Mouse (Mus musculus) CD4-positive, CD25-positive, alpha-beta regulatory T cell, adult 2 months (primary cell): ENCODE measurements at regions not wholly inside any gene's neighbourhood (a gene's known extent, or its start where the extent isn't known, plus 50 kb on each side); places are given as distances from the start of the nearest gene placed in this dataset.
A peak's percentile ranks its signal among the peaks of the same experiment; 100 is the strongest.

Source experiments
- DNase-seq: peaks from one replicate; pipeline ENCODE4 v3.0.0-alpha.2; 2012; ENCODE audit warnings: low read depth, low spot score

GRCm38 (mm10) chr10:21482659-21483058, 105.6 kb downstream of the Aldh8a1 start:
- DNase-seq: no peak

GRCm38 (mm10) chr10:21483373-21483772, 106.3 kb downstream of the Aldh8a1 start:
- DNase-seq: no peak

DNA sequence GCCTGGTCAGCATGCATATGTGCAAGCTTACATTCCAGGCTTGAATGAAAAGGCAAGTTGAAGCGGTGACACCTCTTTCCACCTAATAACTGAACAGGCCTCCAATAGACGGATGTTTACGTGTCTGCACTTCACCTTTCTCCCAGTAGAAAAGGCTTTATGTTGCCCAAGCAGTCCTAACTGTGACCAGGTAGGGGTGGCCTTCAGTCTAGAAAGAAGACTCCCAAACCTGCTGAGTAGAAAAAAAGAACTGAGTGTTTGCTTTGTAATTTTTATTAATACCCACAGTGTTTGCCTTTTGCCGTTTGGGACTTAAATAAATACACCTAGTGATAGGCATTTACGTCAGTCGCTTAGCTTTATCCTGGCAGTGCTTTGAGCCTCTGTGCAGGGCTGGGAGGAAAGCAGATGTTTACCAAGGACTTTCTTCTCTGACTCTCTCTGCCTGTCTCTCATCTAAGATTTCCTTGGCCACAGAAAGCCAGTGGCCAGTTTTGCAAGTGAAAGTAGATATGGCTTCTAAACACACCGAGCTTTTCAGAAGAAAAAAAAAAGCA, 104.5 kb upstream of the 1700020N01Rik start:
- no peak for DNase-seq

GRCm38 (mm10) chr10:21490910-21491309, 102.0 kb upstream of the 1700020N01Rik start:
- no peak for DNase-seq

GRCm38 (mm10) chr10:21492254-21492894, 100.6 kb upstream of the 1700020N01Rik start:
- no peak for DNase-seq

DNA sequence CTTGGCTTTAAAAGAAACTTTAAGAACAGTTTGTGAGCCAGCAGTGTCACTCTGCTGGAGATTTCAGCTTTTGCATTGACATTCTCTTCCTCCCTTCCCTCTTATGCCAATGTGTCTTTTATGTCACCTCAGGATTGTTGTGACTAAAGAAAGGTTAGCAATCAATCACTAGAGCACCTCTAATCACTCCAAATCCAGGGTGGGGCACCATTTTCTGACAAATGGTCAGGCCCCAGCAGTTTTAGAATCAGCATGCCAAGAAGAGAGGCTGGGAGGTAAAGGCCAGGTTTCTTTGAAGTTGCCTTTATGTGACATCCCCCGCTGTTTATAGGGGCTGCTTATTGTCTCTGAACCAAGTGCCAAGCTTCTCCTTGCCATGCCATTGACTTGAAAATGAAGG, 98.4 kb upstream of the 1700020N01Rik start:
- DNase-seq: no peak

GRCm38 (mm10) chr10:21497110-21497509, 95.8 kb upstream of the 1700020N01Rik start:
- no peak for DNase-seq

GRCm38 (mm10) chr10:21498143-21498542, 94.8 kb upstream of the 1700020N01Rik start:
- DNase-seq: no peak

DNA sequence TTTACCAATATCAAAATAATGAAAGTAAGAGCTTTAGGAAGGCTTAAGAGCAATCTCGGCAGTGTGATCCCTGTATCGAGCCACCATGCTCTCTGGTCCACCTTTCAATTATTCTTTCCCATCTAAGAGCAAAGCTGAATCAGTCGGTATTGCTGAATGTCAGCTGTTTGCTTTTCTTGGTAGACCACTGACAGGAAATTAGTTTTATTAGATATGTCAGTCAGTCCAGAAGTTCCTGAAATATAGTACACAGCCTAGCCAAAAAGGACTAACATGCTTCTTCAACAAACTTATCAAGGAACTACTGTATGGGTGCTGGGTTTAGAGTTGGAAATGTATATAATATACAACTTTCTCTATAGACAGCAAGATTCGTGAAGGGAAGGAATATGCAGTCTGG, 91.3 kb upstream of the 1700020N01Rik start:
- DNase-seq: no peak

GRCm38 (mm10) chr10:21504431-21504830, 88.5 kb upstream of the 1700020N01Rik start:
- DNase-seq: peak; percentile 36

DNA sequence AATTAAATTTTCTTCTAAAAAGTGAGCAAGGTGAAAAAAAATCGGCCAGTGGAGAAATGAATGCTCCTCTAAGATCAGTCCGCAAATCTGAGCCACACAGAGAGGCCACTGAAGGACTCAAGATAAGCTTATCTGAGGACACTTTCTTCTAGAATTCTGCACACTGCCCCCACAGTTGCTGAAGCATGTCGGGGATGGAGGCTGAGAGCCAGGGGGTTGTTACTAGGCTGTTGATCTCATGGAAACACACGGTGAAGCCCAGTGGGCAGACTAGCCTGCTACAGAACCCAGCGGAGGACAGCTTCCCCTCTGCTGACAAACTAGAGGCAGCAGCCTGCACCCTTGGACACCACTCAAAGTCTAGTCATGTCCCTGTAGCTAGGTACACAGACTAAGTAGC, 81.6 kb upstream of the 1700020N01Rik start:
- DNase-seq: no peak

DNA sequence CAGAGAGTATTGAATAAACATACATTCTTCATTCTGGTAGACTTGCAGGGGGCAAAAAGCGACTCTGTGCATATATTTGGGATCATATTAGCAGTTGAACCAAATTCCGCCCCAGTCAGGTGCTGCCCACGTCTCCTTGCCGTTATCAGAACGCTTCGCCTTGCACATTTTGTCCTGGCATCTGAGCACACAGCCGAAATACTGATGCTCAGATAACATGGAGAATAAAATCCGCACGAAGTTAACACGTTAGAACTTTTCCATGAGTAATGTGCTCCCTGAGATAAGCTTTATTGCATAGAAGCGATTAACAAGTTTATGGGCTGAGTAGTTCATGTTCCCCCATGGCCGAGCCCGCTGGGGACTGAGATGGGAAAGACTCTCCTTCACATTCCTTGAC, 80.5 kb upstream of the 1700020N01Rik start:
- no peak for DNase-seq

DNA sequence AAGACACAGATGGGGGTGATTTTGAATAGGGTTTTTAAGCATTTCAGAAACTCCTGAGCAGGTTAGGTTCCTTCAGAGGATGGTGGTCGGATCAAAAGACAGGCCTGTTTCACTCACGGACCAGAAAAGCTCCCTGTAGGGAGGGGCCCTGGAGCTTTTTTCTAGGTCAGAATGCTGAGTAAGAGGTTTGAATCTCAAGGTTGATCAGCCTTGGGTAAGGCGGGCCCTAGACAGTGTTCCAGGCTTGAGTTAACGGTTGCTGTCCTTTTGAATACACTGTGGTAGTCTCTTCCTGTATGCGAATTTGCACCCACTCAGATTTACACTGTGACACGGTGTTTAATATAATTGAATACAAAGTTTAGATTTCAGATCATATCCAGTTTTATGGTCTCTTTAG, 75.2 kb upstream of the 1700020N01Rik start:
- no peak for DNase-seq

DNA sequence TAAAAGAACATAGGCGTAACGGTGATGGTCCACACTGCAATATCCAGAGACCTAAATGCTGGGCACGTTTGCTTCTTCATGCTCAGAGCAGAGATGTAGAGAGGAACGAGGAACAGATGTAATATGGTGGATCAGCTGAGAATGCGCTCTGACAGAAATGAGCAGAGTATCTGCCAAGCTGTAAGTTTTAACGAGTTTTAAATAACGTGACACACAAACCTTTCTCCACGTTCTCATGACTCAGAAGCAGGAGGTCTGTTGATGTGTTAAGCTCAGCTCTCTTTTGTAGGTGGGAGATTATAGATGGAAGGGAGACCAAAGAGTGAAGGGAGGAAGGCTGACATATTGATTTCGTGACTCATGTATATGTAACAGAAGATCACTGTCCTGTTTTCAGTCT, 72.1 kb upstream of the 1700020N01Rik start:
- no peak for DNase-seq

DNA sequence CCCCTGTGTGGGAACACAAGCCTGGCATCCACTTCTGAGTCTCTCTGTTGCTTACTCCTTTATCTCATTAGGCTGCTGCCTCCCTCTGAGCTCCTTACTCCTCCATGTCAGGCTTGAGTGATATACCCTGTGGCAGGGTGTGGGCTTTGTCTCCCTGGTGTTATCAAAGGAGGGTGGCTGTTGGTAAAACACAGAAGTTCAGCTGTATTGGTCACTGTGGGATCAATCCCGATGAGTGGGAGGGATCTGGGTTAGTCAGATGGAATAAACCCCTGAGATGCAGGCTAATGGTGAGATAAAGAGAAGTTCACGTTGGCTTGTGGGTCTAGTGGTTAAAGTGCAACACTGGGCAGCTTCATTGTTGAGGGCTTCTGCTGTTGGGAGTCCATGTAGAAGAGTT, 67.4 kb upstream of the 1700020N01Rik start:
- no peak for DNase-seq

GRCm38 (mm10) chr10:21528396-21528795, 64.5 kb upstream of the 1700020N01Rik start:
- no peak for DNase-seq

DNA sequence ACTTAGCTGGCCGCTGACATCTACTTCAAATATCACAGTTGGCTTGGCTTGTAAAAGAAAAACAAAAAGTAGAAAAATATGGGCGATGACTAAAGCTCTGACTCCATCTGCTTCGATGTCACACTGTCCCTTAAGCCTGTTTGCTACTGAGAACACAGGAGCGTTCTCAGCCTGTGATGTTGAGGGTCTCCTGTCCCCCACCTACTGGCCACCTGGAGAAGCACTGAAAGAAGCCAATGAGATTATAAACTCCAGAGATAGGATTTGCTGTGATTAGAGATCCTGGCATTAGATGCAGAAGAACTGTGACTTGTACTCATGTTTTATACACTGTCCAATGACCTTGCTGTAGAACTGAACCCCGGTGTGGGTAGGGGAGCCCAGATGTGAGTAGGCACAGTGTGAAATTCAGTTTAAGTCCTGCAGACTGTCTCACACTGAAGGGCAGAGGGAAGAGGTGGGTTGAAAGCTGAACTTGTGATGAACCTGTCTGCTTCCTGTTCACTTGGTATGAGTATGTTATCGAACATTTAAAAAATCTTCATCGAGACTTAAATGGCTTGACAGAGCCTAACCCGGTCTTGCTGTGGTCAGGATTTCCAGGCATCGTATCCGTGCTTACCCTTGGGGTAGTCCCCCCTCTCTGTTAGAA, 63.7 kb upstream of the 1700020N01Rik start:
- peak; percentile 44 for DNase-seq

- no peak for DNase-seq
Measured at GRCm38 (mm10) chr10:21532142-21532541, 60.8 kb upstream of the 1700020N01Rik start.

DNA sequence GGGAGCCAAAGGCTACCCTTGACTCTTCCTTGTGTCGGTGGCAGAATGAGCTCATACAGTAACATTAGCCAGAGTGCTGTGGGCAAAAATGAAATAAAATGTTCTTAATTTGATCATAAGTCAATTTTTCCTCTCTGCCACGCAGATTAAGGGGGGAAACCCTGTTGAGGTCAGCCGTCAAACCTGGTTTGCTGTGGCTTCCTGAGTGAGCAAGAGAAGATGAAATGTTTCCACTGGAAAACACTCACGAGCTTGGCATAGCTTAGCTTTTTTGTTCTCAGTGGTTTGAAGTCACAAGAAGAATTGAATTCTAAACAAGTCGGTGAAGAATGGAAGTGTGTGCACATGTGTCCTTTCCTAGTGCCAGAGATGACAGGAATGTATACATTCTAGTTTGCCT, 57.3 kb upstream of the 1700020N01Rik start:
- DNase-seq: peak; percentile 62

- DNase-seq: no peak
Measured at GRCm38 (mm10) chr10:21538481-21538880, 54.5 kb upstream of the 1700020N01Rik start.
